Mouse (Mus musculus) small intestine, adult 2 months (tissue): ENCODE data around the gene Hpse2.

ENCODE experiments used
- CTCF ChIP-seq: fragments of 200-500 bp; IDR thresholded peaks from 2 replicates; pipeline ENCODE4 v1.5.1; 2012; ENCODE audit warnings: low read depth, mild to moderate bottlenecking, control low read depth, inconsistent platforms, low read length, moderate library complexity, mixed read lengths; ENCODE audit not compliant: insufficient replicate concordance, insufficient read length; ENCODE audit errors: extremely low read depth
- POLR2A ChIP-seq: fragments of 200-500 bp; IDR thresholded peaks from 2 replicates; pipeline ENCODE4 v1.6.1; 2012; ENCODE audit warnings: low read depth, mild to moderate bottlenecking, control low read depth, inconsistent platforms, low read length, moderate library complexity

- no peak for TF ChIP-seq POLR2A
- no peak for TF ChIP-seq CTCF
Measured at GRCm38 (mm10) chr19:42877653-42878052, 510.5 kb downstream of the Hpse2 start.
